Mouse (Mus musculus) hindbrain, embryonic 12.5 days (tissue): Measurements from ENCODE around the gene Swt1. TPM values are rescaled to one million over a fixed set of nuclear protein-coding genes. Genes with fewer than 3 reads are reported as not detected.

Experiments used
- ATAC-seq: fragments of 200-750 bp; cut with Nextera tagmentation; 2 replicates; pipeline ENCODE4 v1.8.0; 2017; ENCODE audit warnings: moderate TSS enrichment; ENCODE audit not compliant: low FRiP score
- H3K27ac ChIP-seq: fragments of 300-500 bp; sonication (generic); 2 replicates; pipeline ENCODE4 v1.5.1; 2016; ENCODE audit warnings: mild to moderate bottlenecking
- H3K27me3 ChIP-seq: fragments of 300-500 bp; sonication (generic); 2 replicates; pipeline ENCODE4 v1.6.1; 2016; ENCODE audit warnings: mild to moderate bottlenecking
- H3K36me3 ChIP-seq: fragments of 300-500 bp; sonication (generic); 2 replicates; pipeline ENCODE4 v1.6.1; 2016; ENCODE audit warnings: mild to moderate bottlenecking
- H3K4me1 ChIP-seq: fragments of 300-500 bp; sonication (generic); 2 replicates; pipeline ENCODE4 v1.6.1; 2016
- H3K4me2 ChIP-seq: fragments of 300-500 bp; sonication (generic); replicated peaks from 2 replicates; pipeline ENCODE4 v1.6.1; 2016; ENCODE audit warnings: mild to moderate bottlenecking
- H3K4me3 ChIP-seq: fragments of 300-500 bp; sonication (generic); 2 replicates; pipeline ENCODE4 v1.5.1; 2016; ENCODE audit warnings: mild to moderate bottlenecking
- H3K9ac ChIP-seq: fragments of 300-500 bp; sonication (generic); 2 replicates; pipeline ENCODE4 v1.6.1; 2016; ENCODE audit warnings: mild to moderate bottlenecking, moderate library complexity
- H3K9me3 ChIP-seq: fragments of 300-500 bp; sonication (generic); replicated peaks from 2 replicates; pipeline ENCODE4 v1.6.1; 2016; ENCODE audit warnings: mild to moderate bottlenecking
- WGBS: fragments of 180-500 bp; shearing (Covaris S2); methylation state at CpG from one replicate; pipeline ENCODE4 v1.1.7; 2016; 5-methylcytosine and 5-hydroxymethylcytosine counted together
- microRNA-seq: library from miRNA; unstranded; fragments of <30 nt; microRNA quantifications from one replicate; pipeline ENCODE4, GENCODE M21; 2017
- polyA plus RNA-seq: library from polyadenylated mRNA; unstranded; fragments of >200 nt; fragmentation: Nextera tagmentation; extraction: Ambion mirVana; gene quantifications from 2 replicates; pipeline ENCODE4 v1.2.1, GENCODE M21; 2016

Swt1 gene
- polyA plus RNA-seq, 1 experiment from 2014 or later: 28.8 TPM

DNA sequence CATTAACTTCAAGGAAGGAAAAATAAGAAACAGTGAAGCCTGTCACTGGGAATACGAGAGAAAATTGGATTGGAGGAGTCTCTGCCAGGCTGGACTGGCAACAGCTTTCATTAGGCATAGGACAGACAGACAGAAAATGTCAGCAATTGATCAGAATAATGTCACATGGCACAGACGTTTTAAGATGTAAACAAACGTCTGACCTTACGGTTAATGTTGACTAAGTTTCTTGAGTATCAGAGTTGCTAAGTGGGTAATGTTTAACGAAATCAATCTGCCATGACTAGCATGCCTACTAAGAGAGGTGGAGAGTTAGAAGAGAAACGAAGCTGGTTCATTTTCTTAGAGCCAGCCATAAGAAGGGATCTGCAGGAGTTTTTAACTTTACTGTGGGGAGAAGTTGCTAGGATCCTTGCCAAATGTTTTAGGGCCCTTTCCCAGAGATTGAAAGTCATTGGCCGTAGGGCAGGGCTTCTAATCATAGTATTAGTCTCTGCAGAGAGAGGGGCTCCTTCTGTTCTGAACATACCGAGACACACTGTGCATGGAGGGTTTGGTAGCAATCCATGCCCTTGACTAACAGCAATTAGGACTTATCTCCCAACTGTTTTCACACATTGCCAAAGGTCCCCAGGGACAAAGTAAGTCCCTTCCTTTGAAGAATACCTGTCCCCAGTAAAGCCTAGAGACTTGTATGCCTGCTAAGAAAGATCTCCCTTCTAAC, 86.8 kb downstream of the Swt1 start:
- 74% methylated on average over 8 of the region's 8 CpGs for WGBS

DNA sequence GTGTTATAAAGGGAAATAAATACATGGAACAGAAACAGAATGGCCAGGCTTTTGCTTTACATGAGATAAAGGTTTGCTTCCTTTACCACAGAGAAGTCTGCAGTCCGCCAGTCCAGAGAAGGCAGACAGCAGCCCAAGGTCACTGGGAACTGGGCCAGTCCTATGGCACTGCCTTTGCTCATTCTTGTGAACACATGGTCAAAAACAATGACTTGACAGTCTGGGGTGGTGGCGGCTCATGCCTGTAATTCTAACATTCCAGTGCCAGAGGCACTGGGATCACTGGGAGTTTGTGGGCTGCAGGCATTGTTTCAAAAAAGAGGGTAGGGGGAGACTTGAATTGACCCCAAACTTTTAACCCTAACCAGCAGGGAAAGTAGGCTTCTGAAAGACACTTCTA, 89.3 kb downstream of the Swt1 start:
- no peak overlapping the region for H3K4me2 ChIP-seq
- H3K9me3 ChIP-seq: no peaks in the 10 kb centered on the region
- H3K27ac ChIP-seq: no peak overlapping the region
- no peaks in the 10 kb centered on the region for H3K36me3 ChIP-seq
- WGBS: 30% methylated on average over 2 of the region's 2 CpGs
- ATAC-seq: no peak
- peaks cover 19% of the 10 kb centered on the region for H3K4me1 ChIP-seq
- no peak overlapping the region for H3K4me3 ChIP-seq
- H3K27me3 ChIP-seq: no peaks in the 10 kb centered on the region
- H3K9ac ChIP-seq: no peak overlapping the region

More for the DNA sequence above, 86.8 kb downstream of the Swt1 start:
- Histone ChIP-seq H3K4me2 (no peak overlapping the region), H3K4me3 (no peak overlapping the region), H3K27ac (no peak overlapping the region), H3K9me3 (no peaks in the 10 kb centered on the region), H3K27me3 (no peaks in the 10 kb centered on the region), H3K4me1 (peaks cover 26% of the 10 kb centered on the region), H3K9ac (no peak overlapping the region), H3K36me3 (no peaks in the 10 kb centered on the region)
- no peak for ATAC-seq

DNA sequence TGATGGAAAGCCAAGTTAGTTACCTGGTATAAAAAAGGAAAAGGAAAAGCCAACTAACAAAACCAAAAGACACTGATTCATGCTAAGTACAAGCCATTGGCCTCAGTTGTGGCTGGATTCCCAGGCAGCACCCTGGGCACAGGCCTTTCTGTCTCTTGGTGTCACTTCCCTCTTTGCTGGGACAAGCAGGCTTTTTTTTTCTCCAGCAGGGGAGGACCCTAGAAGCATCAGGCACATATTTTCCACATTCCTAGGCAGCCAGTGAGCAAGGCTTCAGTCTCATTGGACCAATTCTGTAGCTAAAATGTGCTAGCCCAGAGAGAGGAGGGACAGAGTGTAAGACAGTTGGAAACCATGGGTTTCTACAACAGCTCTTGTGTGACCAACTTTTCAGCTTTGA, 90.0 kb downstream of the Swt1 start:
- Histone ChIP-seq H3K36me3 (no peaks in the 10 kb centered on the region), H3K27me3 (no peaks in the 10 kb centered on the region), H3K27ac (no peak overlapping the region), H3K4me2 (no peak overlapping the region), H3K9me3 (no peaks in the 10 kb centered on the region), H3K4me3 (no peak overlapping the region), H3K9ac (no peak overlapping the region), H3K4me1 (peaks cover 13% of the 10 kb centered on the region)
- ATAC-seq: no peak

DNA sequence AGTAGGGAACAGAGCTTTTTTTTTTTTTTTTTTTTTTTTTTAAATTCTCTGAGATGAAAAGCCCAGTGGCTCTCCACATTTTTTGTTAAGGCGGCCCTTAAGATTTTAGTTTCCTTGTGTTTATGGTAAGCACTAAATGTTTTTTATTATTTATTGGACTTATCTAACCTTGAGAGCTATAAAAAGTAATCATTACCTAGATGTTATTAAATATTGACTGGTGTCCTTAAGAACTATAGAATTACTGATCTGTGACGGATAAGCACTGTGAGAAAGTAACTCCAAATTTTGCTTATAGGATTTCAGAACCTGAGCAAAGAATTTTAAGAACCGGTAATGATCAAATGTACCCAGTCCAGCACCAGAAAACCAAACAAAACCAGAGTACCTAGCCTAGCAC, 95.4 kb downstream of the Swt1 start:
- WGBS: 95% methylated on average over 3 of the region's 3 CpGs
- H3K27me3 ChIP-seq: no peaks in the 10 kb centered on the region
- ATAC-seq: no peak
- H3K27ac ChIP-seq: no peak overlapping the region
- no peak overlapping the region for H3K4me2 ChIP-seq
- H3K4me1 ChIP-seq: no peaks in the 10 kb centered on the region
- no peak overlapping the region for H3K4me3 ChIP-seq
- no peaks in the 10 kb centered on the region for H3K36me3 ChIP-seq
- no peak overlapping the region for H3K9ac ChIP-seq
- no peaks in the 10 kb centered on the region for H3K9me3 ChIP-seq

DNA sequence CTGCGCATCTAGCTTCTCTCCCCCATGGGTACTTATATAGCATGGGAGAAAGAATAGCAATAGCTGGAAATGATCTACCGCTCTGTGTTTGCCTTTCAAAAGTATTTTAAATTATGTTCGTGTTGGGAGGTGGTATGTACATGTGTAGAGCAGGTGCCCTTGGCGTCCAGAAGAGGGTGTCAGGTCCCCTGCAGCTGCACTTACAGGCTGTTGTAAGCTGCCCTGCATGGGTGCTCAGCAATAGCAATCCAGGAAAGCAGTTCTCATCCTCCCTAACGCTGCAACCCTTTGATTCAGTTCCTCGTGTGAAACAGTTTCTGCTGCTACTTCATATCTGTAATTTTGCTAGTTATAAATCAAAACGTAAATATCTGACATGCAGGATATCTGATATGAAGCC, 98.7 kb downstream of the Swt1 start:
- ATAC-seq: no peak
- Histone ChIP-seq H3K36me3 (no peaks in the 10 kb centered on the region), H3K4me1 (no peaks in the 10 kb centered on the region)

DNA sequence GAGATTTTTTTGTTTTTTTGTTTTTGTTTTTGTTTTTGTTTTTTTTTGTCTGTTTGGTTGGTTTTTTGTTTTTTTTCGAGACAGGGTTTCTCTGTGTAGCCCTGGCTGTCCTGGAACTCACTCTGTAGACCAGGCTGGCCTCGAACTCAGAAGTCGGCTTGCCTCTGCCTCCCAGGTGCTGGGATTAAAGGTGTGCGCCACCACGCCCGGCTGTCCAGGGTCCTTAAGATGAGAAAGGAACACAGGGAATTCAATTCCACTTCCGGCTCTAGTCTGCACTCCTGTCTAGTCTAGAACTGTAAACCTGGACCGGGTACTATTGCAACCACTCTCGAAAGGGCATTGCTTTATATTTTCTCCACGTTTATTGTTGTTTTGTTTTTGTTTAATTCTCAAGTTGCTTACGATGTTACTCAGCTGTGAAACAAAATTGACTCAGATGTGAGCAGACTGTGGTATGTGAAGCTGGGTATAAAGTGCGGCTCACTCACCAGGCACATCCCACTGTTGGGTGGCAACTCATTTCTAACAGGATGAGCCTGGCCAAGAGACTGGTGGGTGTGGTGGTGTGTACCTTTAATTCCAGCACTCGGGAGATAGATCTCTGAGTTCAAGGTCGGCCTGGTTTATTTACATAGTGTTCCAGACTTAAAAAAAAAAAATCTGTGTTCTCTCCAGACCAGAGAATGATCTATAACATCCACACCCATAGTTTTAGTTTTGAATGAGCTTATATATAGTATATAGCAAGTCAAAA, 99.7 kb downstream of the Swt1 start:
- Histone ChIP-seq H3K9ac (no peak overlapping the region), H3K27me3 (no peaks in the 10 kb centered on the region), H3K36me3 (no peaks in the 10 kb centered on the region), H3K9me3 (no peaks in the 10 kb centered on the region), H3K27ac (no peak overlapping the region), H3K4me1 (no peaks in the 10 kb centered on the region), H3K4me3 (no peak overlapping the region), H3K4me2 (no peak overlapping the region)
- 90% methylated on average over 14 of the region's 14 CpGs for WGBS
- ATAC-seq: no peak

More for the DNA sequence above, 98.7 kb downstream of the Swt1 start:
- Histone ChIP-seq H3K9me3 (no peaks in the 10 kb centered on the region), H3K4me2 (no peak overlapping the region), H3K27me3 (no peaks in the 10 kb centered on the region), H3K27ac (no peak overlapping the region), H3K9ac (no peak overlapping the region), H3K4me3 (no peak overlapping the region)
- 84% methylated on average over 7 of the region's 7 CpGs for WGBS

DNA sequence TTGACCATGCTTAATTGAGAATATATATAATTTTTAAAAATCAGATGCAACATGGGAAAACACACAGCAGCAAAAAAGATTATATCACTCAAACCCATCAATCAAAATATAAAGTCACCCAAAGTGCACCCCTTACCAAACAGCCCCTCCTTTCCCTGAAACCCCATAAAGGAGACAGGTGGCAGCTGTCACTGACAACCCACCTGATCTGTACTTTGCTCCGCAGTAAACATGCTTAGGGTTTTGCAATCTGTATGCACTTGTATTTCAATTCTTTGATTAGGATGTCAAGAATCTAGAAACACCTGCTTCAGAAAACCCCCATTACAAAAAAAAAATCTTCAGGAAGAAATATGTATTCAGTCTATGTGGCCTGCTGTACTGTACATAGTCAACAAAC, 102.9 kb downstream of the Swt1 start:
- WGBS: 91% methylated on average over 1 of the region's 1 CpGs
- no peaks in the 10 kb centered on the region for H3K9me3 ChIP-seq
- no peak overlapping the region for H3K4me2 ChIP-seq
- no peak overlapping the region for H3K9ac ChIP-seq
- no peaks in the 10 kb centered on the region for H3K27me3 ChIP-seq
- H3K36me3 ChIP-seq: no peaks in the 10 kb centered on the region
- H3K27ac ChIP-seq: no peak overlapping the region
- no peaks in the 10 kb centered on the region for H3K4me1 ChIP-seq
- ATAC-seq: no peak
- H3K4me3 ChIP-seq: no peak overlapping the region

DNA sequence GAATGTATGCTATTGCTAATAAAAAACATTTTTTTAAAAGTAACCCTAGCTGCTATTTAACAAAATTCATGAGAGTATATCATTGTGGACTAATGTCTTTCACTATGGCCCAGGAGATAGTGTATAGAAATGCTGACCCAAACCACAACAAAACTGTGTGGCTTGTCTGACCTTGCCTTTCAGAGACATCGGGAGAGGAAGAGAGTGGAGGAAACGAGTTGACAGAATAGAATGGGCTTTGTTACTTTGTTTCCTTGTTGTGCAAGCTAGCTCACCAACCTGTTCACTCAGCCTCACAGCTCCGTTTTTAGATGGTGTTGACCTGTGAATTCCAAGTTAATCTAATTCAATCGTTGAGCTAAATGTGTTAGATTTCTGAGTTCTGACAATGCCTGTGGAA, 107.8 kb downstream of the Swt1 start:
- no peaks in the 10 kb centered on the region for H3K4me1 ChIP-seq
- no peak for ATAC-seq
- no peaks in the 10 kb centered on the region for H3K27me3 ChIP-seq
- H3K9me3 ChIP-seq: no peaks in the 10 kb centered on the region
- H3K4me3 ChIP-seq: no peak overlapping the region
- WGBS: 74% methylated on average over 4 of the region's 4 CpGs
- H3K36me3 ChIP-seq: no peaks in the 10 kb centered on the region
- no peak overlapping the region for H3K9ac ChIP-seq
- no peak overlapping the region for H3K4me2 ChIP-seq
- H3K27ac ChIP-seq: no peak overlapping the region

DNA sequence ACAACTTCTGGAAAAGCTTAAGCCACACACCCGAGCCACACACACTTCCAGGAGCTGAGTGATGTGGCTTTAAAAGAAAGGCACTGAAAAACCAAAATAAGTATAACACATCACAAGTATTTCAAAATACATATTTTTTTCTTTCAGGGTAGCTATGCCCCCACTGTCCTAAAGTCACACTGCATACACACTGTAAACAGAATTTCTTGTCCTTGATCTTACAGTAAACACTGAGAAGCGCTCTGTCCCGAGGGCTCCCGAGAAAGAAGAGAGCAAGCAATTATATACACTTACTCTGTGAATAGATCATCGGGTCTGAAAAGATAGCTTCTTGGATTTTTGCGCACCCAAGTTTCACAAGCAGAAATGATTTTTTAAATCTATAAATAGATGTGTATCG, 109.0 kb downstream of the Swt1 start:
- H3K4me2 ChIP-seq: no peak overlapping the region
- no peak for ATAC-seq
- H3K9ac ChIP-seq: no peak overlapping the region
- H3K9me3 ChIP-seq: no peaks in the 10 kb centered on the region
- no peak overlapping the region for H3K27ac ChIP-seq
- no peaks in the 10 kb centered on the region for H3K4me1 ChIP-seq
- WGBS: 84% methylated on average over 7 of the region's 7 CpGs
- no peak overlapping the region for H3K4me3 ChIP-seq
- no peaks in the 10 kb centered on the region for H3K27me3 ChIP-seq
- H3K36me3 ChIP-seq: no peaks in the 10 kb centered on the region

Small RNA genes lying within 50 kb of the gene (microRNA-seq; reads per million reads assigned to microRNA genes)
- 1.1 reads per million for gene Mir7682

Other genes with a start within 250 kb of the Swt1 start
- 0.95 and 0.96 TPM in 2 replicates for gene Gm47985, start 245.9 kb downstream of the Swt1 start, polyA plus RNA-seq
- not detected in 2 replicates for gene Gm8947, start 236.1 kb downstream of the Swt1 start, polyA plus RNA-seq
- not detected in 2 replicates for gene Gm47995, start 230.0 kb downstream of the Swt1 start, polyA plus RNA-seq
- 0.48 and 0.57 TPM in 2 replicates for gene 3110040M04Rik, start 224.3 kb downstream of the Swt1 start, polyA plus RNA-seq
- 0.33 TPM in 1 of 2 replicates, not detected in the other for gene Gm47996, start 218.3 kb downstream of the Swt1 start, polyA plus RNA-seq
- 325 and 337 TPM in 2 replicates for gene Ivns1abp, start 84.0 kb downstream of the Swt1 start, polyA plus RNA-seq
- 63.5 and 64.3 TPM in 2 replicates for gene Trmt1l, start 87 bp upstream of the Swt1 start, polyA plus RNA-seq
- 132 and 149 TPM in 2 replicates for gene Rnf2, start 72.5 kb upstream of the Swt1 start, polyA plus RNA-seq
- 1.2 and 1.9 TPM in 2 replicates for gene Fam129a, start 142.7 kb upstream of the Swt1 start, polyA plus RNA-seq